Mouse (Mus musculus): Measurements from ENCODE around the gene Hint1. TPM values are rescaled to one million over a fixed set of nuclear protein-coding genes. Genes with fewer than 3 reads are reported as not detected.

Gene Hint1
- polyA plus RNA-seq, 1 experiment from 2014 or later: 358 TPM

DNA sequence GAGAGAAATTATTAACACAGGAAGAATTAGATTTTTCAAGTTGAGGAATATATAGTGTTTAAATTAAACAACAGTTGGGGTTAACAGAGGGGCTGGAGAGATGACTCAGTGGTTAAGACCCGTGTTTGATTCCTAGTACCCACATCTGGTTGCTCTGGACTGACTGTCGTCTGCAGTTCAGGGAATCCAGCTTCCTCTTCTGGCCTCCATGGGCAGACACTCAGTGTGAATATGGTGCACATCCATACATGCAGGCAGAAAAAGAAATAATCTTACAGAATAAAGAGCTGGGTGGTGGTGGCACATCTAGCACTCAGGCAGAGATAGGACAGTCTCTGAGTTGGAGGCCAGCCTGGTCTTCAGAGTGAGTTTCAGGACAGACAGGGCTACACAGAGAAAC, 2.3 kb downstream of the Hint1 start:
- Histone ChIP-seq H3K27me3 (ENCODE audit: control insufficient read depth, insufficient read depth, low read depth, low read length) (no peaks in the 10 kb centered on the region), H3K36me3 (ENCODE audit: control insufficient read depth, insufficient read depth) (peaks cover 19% of the 10 kb centered on the region), H3K9me3 (replicated peaks; ENCODE audit: control insufficient read depth, low read length) (no peaks in the 10 kb centered on the region), H3K27ac (ENCODE audit: low read length) (no peak overlapping the region), H3K4me2 (ENCODE audit: low read depth, low read length) (peak overlapping the region; percentile 88; the same call in 1 of the 2 replicates), H3K4me1 (ENCODE audit: control insufficient read depth, low read depth, low read length) (peaks cover 33% of the 10 kb centered on the region), H3K9ac (ENCODE audit: low read depth, low read length) (0 out of 2 replicates have a peak overlapping the region, but pooled peaks have one; percentile 4), H3K4me3 (ENCODE audit: low read depth, low read length) (no peak overlapping the region)
- 33% methylated on average over 2 of the region's 2 CpGs for WGBS (ENCODE audit: insufficient replicate concordance)
- ATAC-seq (ENCODE audit: low read depth): no peak

DNA sequence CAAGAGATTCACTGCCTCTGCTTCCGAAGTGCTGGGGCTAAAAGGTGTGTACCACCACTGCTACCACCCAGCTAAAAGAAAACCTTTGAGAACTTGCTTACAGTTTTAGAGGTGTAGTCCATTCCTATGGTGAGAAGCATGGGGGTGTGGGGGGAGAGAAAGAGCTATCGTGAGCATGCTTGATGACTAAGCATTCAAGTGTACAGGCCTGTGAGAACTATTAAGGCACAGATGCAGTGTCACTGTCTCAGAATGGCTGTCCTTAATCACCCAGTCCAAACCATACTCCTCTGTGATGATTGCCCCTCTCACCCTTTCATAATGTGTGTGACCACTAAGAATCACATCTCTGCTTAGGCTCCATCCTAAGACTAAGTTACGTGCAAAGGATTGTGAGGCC, 3.1 kb downstream of the Hint1 start:
- H3K36me3 ChIP-seq (ENCODE audit: control insufficient read depth, insufficient read depth): peaks cover 27% of the 10 kb centered on the region
- 64% methylated on average over 3 of the region's 3 CpGs for WGBS (ENCODE audit: insufficient replicate concordance)
- peak overlapping the region; percentile 3; the same call in 1 of the 2 replicates for H3K9ac ChIP-seq (ENCODE audit: low read depth, low read length)

GRCm38 (mm10) chr11:54871831-54872537, 5.8 kb downstream of the Hint1 start:
- no peak for ATAC-seq (ENCODE audit: low read depth)
- 72% methylated on average over 7 of the region's 7 CpGs for WGBS (ENCODE audit: insufficient replicate concordance)
- Histone ChIP-seq H3K27ac (ENCODE audit: low read length) (no peak overlapping the region), H3K9me3 (replicated peaks; ENCODE audit: control insufficient read depth, low read length) (no peaks in the 10 kb centered on the region), H3K4me1 (ENCODE audit: control insufficient read depth, low read depth, low read length) (peaks cover 24% of the 10 kb centered on the region), H3K4me2 (ENCODE audit: low read depth, low read length) (no peak overlapping the region), H3K9ac (ENCODE audit: low read depth, low read length) (no peak overlapping the region), H3K36me3 (ENCODE audit: control insufficient read depth, insufficient read depth) (peaks cover 27% of the 10 kb centered on the region), H3K4me3 (ENCODE audit: low read depth, low read length) (no peak overlapping the region), H3K27me3 (ENCODE audit: control insufficient read depth, insufficient read depth, low read depth, low read length) (no peaks in the 10 kb centered on the region)

More for the DNA sequence above, 3.1 kb downstream of the Hint1 start:
- Histone ChIP-seq H3K4me1 (ENCODE audit: control insufficient read depth, low read depth, low read length) (peaks cover 33% of the 10 kb centered on the region), H3K27me3 (ENCODE audit: control insufficient read depth, insufficient read depth, low read depth, low read length) (no peaks in the 10 kb centered on the region), H3K9me3 (replicated peaks; ENCODE audit: control insufficient read depth, low read length) (no peaks in the 10 kb centered on the region), H3K27ac (ENCODE audit: low read length) (peak overlapping the region; percentile 18; the same call in 1 of the 2 replicates), H3K4me3 (ENCODE audit: low read depth, low read length) (no peak overlapping the region), H3K4me2 (ENCODE audit: low read depth, low read length) (no peak overlapping the region)
- no peak for ATAC-seq (ENCODE audit: low read depth)

GRCm38 (mm10) chr11:54876031-54876430, 9.8 kb downstream of the Hint1 start:
- H3K9ac ChIP-seq (ENCODE audit: low read depth, low read length): no peak overlapping the region
- H3K4me1 ChIP-seq (ENCODE audit: control insufficient read depth, low read depth, low read length): no peaks in the 10 kb centered on the region; the same call in 1 of the 2 replicates
- ATAC-seq (ENCODE audit: low read depth): no peak

DNA sequence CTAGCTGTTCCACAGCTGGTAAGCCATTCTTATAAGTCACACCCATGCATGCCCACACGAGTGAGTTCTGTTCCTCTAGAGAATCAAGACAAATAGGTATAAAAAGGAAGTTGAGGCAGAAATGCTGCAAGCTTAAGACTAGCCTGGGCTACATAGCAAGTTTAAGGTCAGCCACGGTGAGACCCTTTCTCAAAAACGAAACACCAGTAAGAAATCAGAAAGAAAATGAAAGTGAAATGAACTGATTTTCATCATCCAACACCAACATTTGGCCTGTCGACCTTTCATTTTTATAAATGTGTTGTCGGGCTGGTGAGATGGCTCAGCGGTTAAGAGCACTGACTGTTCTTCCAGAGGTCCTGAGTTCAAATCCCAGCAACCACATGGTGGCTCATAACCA, 12.7 kb downstream of the Hint1 start:
- Histone ChIP-seq H3K4me1 (ENCODE audit: control insufficient read depth, low read depth, low read length) (no peaks in the 10 kb centered on the region; the same call in none of the 2 replicates), H3K36me3 (ENCODE audit: control insufficient read depth, insufficient read depth) (peaks cover 3% of the 10 kb centered on the region)
- ATAC-seq (ENCODE audit: low read depth): no peak

More at GRCm38 (mm10) chr11:54876031-54876430, 9.8 kb downstream of the Hint1 start:
- H3K27me3 ChIP-seq (ENCODE audit: control insufficient read depth, insufficient read depth, low read depth, low read length): no peaks in the 10 kb centered on the region
- peaks cover 16% of the 10 kb centered on the region for H3K36me3 ChIP-seq (ENCODE audit: control insufficient read depth, insufficient read depth)
- no peaks in the 10 kb centered on the region for H3K9me3 ChIP-seq (replicated peaks; ENCODE audit: control insufficient read depth, low read length)
- H3K4me2 ChIP-seq (ENCODE audit: low read depth, low read length): no peak overlapping the region
- 72% methylated on average over 5 of the region's 5 CpGs for WGBS (ENCODE audit: insufficient replicate concordance)
- no peak overlapping the region for H3K27ac ChIP-seq (ENCODE audit: low read length)
- no peak overlapping the region for H3K4me3 ChIP-seq (ENCODE audit: low read depth, low read length)

GRCm38 (mm10) chr11:54879434-54879833, 13.3 kb downstream of the Hint1 start:
- H3K27me3 ChIP-seq (ENCODE audit: control insufficient read depth, insufficient read depth, low read depth, low read length): no peaks in the 10 kb centered on the region
- no peaks in the 10 kb centered on the region; the same call in none of the 2 replicates for H3K4me1 ChIP-seq (ENCODE audit: control insufficient read depth, low read depth, low read length)
- no peak overlapping the region for H3K4me3 ChIP-seq (ENCODE audit: low read depth, low read length)
- H3K9me3 ChIP-seq (replicated peaks; ENCODE audit: control insufficient read depth, low read length): no peaks in the 10 kb centered on the region
- H3K4me2 ChIP-seq (ENCODE audit: low read depth, low read length): no peak overlapping the region
- H3K9ac ChIP-seq (ENCODE audit: low read depth, low read length): no peak overlapping the region
- no peak overlapping the region for H3K27ac ChIP-seq (ENCODE audit: low read length)
- ATAC-seq (ENCODE audit: low read depth): peak; percentile 16; the same call in 1 of the 2 replicates
- WGBS (ENCODE audit: insufficient replicate concordance): 24% methylated on average over 4 of the region's 4 CpGs
- H3K36me3 ChIP-seq (ENCODE audit: control insufficient read depth, insufficient read depth): no peaks in the 10 kb centered on the region

More for the DNA sequence above, 12.7 kb downstream of the Hint1 start:
- Histone ChIP-seq H3K4me2 (ENCODE audit: low read depth, low read length) (no peak overlapping the region), H3K9me3 (replicated peaks; ENCODE audit: control insufficient read depth, low read length) (no peaks in the 10 kb centered on the region), H3K27me3 (ENCODE audit: control insufficient read depth, insufficient read depth, low read depth, low read length) (no peaks in the 10 kb centered on the region), H3K9ac (ENCODE audit: low read depth, low read length) (no peak overlapping the region), H3K4me3 (ENCODE audit: low read depth, low read length) (no peak overlapping the region), H3K27ac (ENCODE audit: low read length) (no peak overlapping the region)
- 56% methylated on average over 6 of the region's 6 CpGs for WGBS (ENCODE audit: insufficient replicate concordance)

GRCm38 (mm10) chr11:54879922-54880321, 13.7 kb downstream of the Hint1 start:
- Histone ChIP-seq H3K9ac (ENCODE audit: low read depth, low read length) (no peak overlapping the region), H3K4me3 (ENCODE audit: low read depth, low read length) (no peak overlapping the region), H3K27me3 (ENCODE audit: control insufficient read depth, insufficient read depth, low read depth, low read length) (no peaks in the 10 kb centered on the region), H3K27ac (ENCODE audit: low read length) (no peak overlapping the region), H3K36me3 (ENCODE audit: control insufficient read depth, insufficient read depth) (no peaks in the 10 kb centered on the region), H3K9me3 (replicated peaks; ENCODE audit: control insufficient read depth, low read length) (no peaks in the 10 kb centered on the region), H3K4me1 (ENCODE audit: control insufficient read depth, low read depth, low read length) (no peaks in the 10 kb centered on the region; the same call in none of the 2 replicates), H3K4me2 (ENCODE audit: low read depth, low read length) (no peak overlapping the region)
- ATAC-seq (ENCODE audit: low read depth): no peak
- WGBS (ENCODE audit: insufficient replicate concordance): 33% methylated on average over 10 of the region's 10 CpGs

GRCm38 (mm10) chr11:54881051-54881474, 14.9 kb downstream of the Hint1 start:
- Histone ChIP-seq H3K4me2 (ENCODE audit: low read depth, low read length) (no peak overlapping the region), H3K4me3 (ENCODE audit: low read depth, low read length) (no peak overlapping the region), H3K4me1 (ENCODE audit: control insufficient read depth, low read depth, low read length) (no peaks in the 10 kb centered on the region; the same call in none of the 2 replicates), H3K9ac (ENCODE audit: low read depth, low read length) (no peak overlapping the region), H3K27ac (ENCODE audit: low read length) (peak overlapping the region; percentile 40; the same call in 1 of the 2 replicates), H3K36me3 (ENCODE audit: control insufficient read depth, insufficient read depth) (no peaks in the 10 kb centered on the region), H3K27me3 (ENCODE audit: control insufficient read depth, insufficient read depth, low read depth, low read length) (no peaks in the 10 kb centered on the region), H3K9me3 (replicated peaks; ENCODE audit: control insufficient read depth, low read length) (no peaks in the 10 kb centered on the region)
- WGBS (ENCODE audit: insufficient replicate concordance): 37% methylated on average over 2 of the region's 2 CpGs
- ATAC-seq (ENCODE audit: low read depth): peak; percentile 69

DNA sequence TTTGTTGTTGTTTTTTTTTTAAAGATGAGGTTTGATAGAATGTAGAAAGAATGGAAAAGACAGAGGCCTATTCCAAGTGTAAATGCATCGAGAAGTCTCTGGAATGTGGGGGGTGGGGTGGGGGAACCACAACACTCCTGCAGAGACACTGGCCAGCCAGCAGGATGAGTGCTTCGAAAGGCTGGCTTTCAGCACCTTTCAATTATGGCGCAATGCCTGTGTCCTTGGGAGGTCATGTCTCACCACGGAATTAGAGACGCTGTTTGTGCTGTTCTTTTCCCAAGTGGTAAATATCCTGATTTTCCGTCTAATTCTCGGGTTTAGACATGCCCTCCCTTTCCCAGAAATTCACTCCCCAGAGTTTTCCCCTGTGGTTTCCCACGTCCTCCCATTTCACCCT, 16.5 kb downstream of the Hint1 start:
- Histone ChIP-seq H3K4me3 (ENCODE audit: low read depth, low read length) (no peak overlapping the region), H3K9me3 (replicated peaks; ENCODE audit: control insufficient read depth, low read length) (no peaks in the 10 kb centered on the region), H3K4me2 (ENCODE audit: low read depth, low read length) (no peak overlapping the region), H3K36me3 (ENCODE audit: control insufficient read depth, insufficient read depth) (no peaks in the 10 kb centered on the region), H3K4me1 (ENCODE audit: control insufficient read depth, low read depth, low read length) (no peaks in the 10 kb centered on the region; the same call in none of the 2 replicates), H3K9ac (ENCODE audit: low read depth, low read length) (no peak overlapping the region), H3K27ac (ENCODE audit: low read length) (no peak overlapping the region), H3K27me3 (ENCODE audit: control insufficient read depth, insufficient read depth, low read depth, low read length) (no peaks in the 10 kb centered on the region)
- WGBS (ENCODE audit: insufficient replicate concordance): 54% methylated on average over 8 of the region's 8 CpGs
- no peak for ATAC-seq (ENCODE audit: low read depth)
